Mouse (Mus musculus) intestine, postnatal 0 days (tissue): ENCODE data around the gene Mrtfa. TPM values are rescaled to one million over a fixed set of nuclear protein-coding genes. Genes with fewer than 3 reads are reported as not detected.

ENCODE experiments used
- ATAC-seq: fragments of 200-750 bp; cut with Nextera tagmentation; 2 replicates; pipeline ENCODE4 v1.8.0; 2017; ENCODE audit warnings: mild to moderate bottlenecking, moderate TSS enrichment, moderate library complexity
- H3K27ac ChIP-seq: fragments of 300-500 bp; sonication (generic); 2 replicates; pipeline ENCODE4 v1.5.1; 2014; ENCODE audit warnings: mild to moderate bottlenecking, low read depth, low read length, moderate library complexity
- H3K27me3 ChIP-seq: fragments of 300-500 bp; sonication (generic); replicated peaks from 2 replicates; pipeline ENCODE4 v1.6.1; 2014; ENCODE audit warnings: low read length, mixed read lengths; ENCODE audit not compliant: control insufficient read depth, insufficient read depth
- H3K36me3 ChIP-seq: fragments of 300-500 bp; sonication (generic); 2 replicates; pipeline ENCODE4 v1.6.1; 2014; ENCODE audit warnings: mild to moderate bottlenecking, moderate library complexity; ENCODE audit not compliant: control insufficient read depth, insufficient read depth
- H3K4me1 ChIP-seq: fragments of 300-500 bp; sonication (generic); replicated peaks from 2 replicates; pipeline ENCODE4 v1.6.1; 2014; ENCODE audit warnings: antibody characterized with exemption, low read length, mixed read lengths; ENCODE audit not compliant: control insufficient read depth, insufficient read depth
- H3K4me2 ChIP-seq: fragments of 300-500 bp; sonication (generic); replicated peaks from 2 replicates; pipeline ENCODE4 v1.6.1; 2014; ENCODE audit warnings: low read depth, mild to moderate bottlenecking, moderate library complexity
- H3K4me3 ChIP-seq: fragments of 300-500 bp; sonication (generic); 2 replicates; pipeline ENCODE4 v1.5.1; 2014; ENCODE audit warnings: low read depth, low read length
- H3K9ac ChIP-seq: fragments of 300-500 bp; sonication (generic); 2 replicates; pipeline ENCODE4 v1.6.1; 2014; ENCODE audit warnings: mild to moderate bottlenecking, low read depth, low read length
- H3K9me3 ChIP-seq: fragments of 300-500 bp; sonication (generic); 2 replicates; pipeline ENCODE4 v1.6.1; 2016; ENCODE audit warnings: mixed run types; ENCODE audit not compliant: control insufficient read depth
- CTCF ChIP-seq: sonication (generic); IDR thresholded peaks from 2 replicates; pipeline ENCODE4 v1.5.1; 2016; ENCODE audit warnings: low read depth, mild to moderate bottlenecking, control low read depth, antibody characterized with exemption, moderate library complexity
- WGBS: fragments of 180-500 bp; shearing (Covaris S2); extraction: QIAGEN DNeasy Blood & Tissue Kit; methylation state at CpG from one replicate; pipeline ENCODE4 v1.1.7; 2014; 5-methylcytosine and 5-hydroxymethylcytosine counted together
- polyA plus RNA-seq: library from polyadenylated mRNA; unstranded; fragments of >200 nt; fragmentation: Nextera tagmentation; extraction: Ambion mirVana; gene quantifications from 2 replicates; pipeline ENCODE4 v1.2.1, GENCODE M21; 2015

Mrtfa gene
- polyA plus RNA-seq, 1 experiment from 2014 or later: 9.0 TPM

DNA sequence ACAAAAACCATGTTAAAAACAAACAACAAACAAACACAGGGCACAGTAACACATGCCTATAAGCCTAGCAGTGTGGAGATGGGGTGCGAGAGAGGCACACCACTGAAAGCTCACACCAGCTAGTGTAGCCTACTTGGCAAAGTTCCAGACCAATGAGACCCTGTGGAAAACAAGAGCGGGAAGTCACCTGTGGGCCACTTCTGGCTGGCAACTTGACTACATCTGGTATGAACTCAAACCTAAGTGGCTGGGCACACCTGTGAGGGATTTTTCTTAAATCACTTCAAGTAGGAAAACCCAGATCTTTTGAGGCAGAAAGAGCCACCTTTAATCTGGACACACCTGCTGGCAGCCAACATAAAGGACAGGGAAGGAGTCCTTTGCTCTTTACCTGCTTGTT, 11.0 kb downstream of the Mrtfa start:
- Histone ChIP-seq H3K4me1 (no peaks in the 10 kb centered on the region), H3K27ac (no peak overlapping the region), H3K9me3 (no peaks in the 10 kb centered on the region), H3K4me3 (no peak overlapping the region), H3K9ac (no peak overlapping the region), H3K36me3 (no peaks in the 10 kb centered on the region), H3K4me2 (no peak overlapping the region), H3K27me3 (no peaks in the 10 kb centered on the region)
- WGBS: 75% methylated on average over 2 of the region's 2 CpGs
- no peak for TF ChIP-seq CTCF
- no peak for ATAC-seq

DNA sequence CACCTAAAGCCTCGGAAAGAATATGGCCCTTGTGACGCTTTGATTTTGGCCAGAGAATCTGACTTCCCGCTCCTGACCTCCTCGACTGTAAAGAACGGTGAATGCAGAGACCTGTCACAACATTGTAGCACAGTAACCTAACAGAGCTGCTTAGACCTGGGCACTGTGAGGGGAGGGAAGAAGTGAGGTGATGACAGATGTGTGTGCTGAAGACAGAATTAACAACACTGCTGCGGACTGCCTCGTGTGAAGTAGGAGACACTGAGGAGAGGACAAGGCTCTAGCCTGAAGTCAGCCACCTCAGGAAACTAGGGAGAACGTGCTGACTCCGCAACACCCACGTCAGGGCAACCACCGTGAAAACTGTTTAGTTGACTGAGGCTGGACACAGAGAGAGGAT, 11.9 kb downstream of the Mrtfa start:
- no peaks in the 10 kb centered on the region for H3K36me3 ChIP-seq
- no peak for TF ChIP-seq CTCF
- H3K27ac ChIP-seq: no peak overlapping the region
- WGBS: 78% methylated on average over 11 of the region's 11 CpGs
- no peak for ATAC-seq
- no peaks in the 10 kb centered on the region for H3K27me3 ChIP-seq
- no peak overlapping the region for H3K4me3 ChIP-seq
- H3K4me1 ChIP-seq: 0 out of 2 replicates have a peak, but pooled peaks cover 2% of the 10 kb centered on the region
- H3K9me3 ChIP-seq: no peaks in the 10 kb centered on the region
- no peak overlapping the region for H3K4me2 ChIP-seq
- no peak overlapping the region for H3K9ac ChIP-seq

DNA sequence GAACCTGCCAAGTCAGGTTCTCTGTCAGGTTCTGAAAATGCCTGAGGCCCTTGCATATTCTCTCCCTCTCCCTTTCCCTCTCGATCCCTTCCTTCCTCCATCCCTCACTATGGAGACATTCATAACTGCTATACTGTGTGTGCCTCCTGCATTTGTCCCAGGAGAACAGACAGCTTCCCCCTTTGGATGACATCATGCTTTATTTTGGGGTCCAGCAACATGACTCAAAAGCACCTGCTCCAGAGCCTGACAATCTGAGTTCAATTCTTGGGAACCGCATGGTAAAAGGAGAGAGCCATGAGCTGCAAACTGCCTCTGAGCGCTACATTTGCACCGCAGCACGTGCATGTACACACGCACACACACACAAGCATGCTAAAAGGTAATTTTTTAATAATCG, 12.7 kb downstream of the Mrtfa start:
- Histone ChIP-seq H3K27me3 (no peaks in the 10 kb centered on the region), H3K36me3 (no peaks in the 10 kb centered on the region), H3K9me3 (no peaks in the 10 kb centered on the region), H3K9ac (no peak overlapping the region), H3K4me1 (0 out of 2 replicates have a peak, but pooled peaks cover 2% of the 10 kb centered on the region), H3K27ac (no peak overlapping the region), H3K4me3 (no peak overlapping the region), H3K4me2 (no peak overlapping the region)
- 91% methylated on average over 7 of the region's 7 CpGs for WGBS
- no peak for TF ChIP-seq CTCF
- ATAC-seq: no peak

DNA sequence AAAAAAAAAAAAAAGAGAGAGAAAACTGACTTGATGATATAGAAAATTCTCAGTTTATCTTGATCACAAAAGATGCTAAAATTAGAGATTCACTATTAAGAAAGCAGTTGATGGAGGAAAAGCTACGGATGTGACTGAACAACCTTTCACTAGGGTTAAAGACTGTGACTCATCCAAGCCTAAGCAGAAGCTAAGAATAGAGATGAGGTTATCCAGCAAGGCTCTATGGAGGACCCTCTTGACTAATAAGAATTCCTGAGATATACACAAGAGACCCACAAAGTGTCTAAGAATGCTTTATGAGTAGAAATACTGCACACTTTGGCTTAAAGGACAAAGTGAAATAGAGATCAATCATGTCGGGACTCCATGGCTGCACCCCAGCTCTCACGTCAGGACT, 14.9 kb downstream of the Mrtfa start:
- no peak overlapping the region for H3K4me2 ChIP-seq
- H3K36me3 ChIP-seq: no peaks in the 10 kb centered on the region
- no peak overlapping the region for H3K9ac ChIP-seq
- WGBS: 80% methylated on average over 3 of the region's 3 CpGs
- 0 out of 2 replicates have a peak, but pooled peaks cover 2% of the 10 kb centered on the region for H3K4me1 ChIP-seq
- H3K27ac ChIP-seq: no peak overlapping the region
- no peak for ATAC-seq
- TF ChIP-seq CTCF: no peak
- no peaks in the 10 kb centered on the region for H3K27me3 ChIP-seq
- no peaks in the 10 kb centered on the region for H3K9me3 ChIP-seq
- no peak overlapping the region for H3K4me3 ChIP-seq

DNA sequence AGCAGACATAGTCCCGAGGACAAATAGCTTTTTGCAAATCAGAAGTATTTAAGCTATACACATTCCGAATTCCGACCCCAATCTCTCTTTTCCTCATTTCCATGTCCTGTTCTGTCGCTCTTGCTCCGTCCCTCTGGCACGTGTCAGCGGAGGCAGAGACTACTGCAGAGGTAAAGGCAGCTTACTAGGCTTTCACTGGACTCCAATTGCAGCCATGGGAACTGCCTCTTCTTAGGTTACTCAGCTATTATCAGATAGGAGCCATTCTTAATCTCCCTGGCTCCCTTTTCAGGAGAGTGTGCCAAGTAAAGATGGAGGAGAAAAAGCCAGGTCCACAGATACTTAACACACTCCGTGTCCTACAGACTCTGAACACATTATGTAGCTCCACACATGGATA, 18.3 kb downstream of the Mrtfa start:
- 93% methylated on average over 8 of the region's 8 CpGs for WGBS
- no peak overlapping the region for H3K4me2 ChIP-seq
- H3K36me3 ChIP-seq: no peaks in the 10 kb centered on the region
- H3K9ac ChIP-seq: no peak overlapping the region
- H3K4me3 ChIP-seq: no peak overlapping the region
- TF ChIP-seq CTCF: no peak
- no peak overlapping the region for H3K27ac ChIP-seq
- no peaks in the 10 kb centered on the region for H3K9me3 ChIP-seq
- no peaks in the 10 kb centered on the region for H3K27me3 ChIP-seq
- no peak for ATAC-seq
- H3K4me1 ChIP-seq: 0 out of 2 replicates have a peak, but pooled peaks cover 2% of the 10 kb centered on the region

DNA sequence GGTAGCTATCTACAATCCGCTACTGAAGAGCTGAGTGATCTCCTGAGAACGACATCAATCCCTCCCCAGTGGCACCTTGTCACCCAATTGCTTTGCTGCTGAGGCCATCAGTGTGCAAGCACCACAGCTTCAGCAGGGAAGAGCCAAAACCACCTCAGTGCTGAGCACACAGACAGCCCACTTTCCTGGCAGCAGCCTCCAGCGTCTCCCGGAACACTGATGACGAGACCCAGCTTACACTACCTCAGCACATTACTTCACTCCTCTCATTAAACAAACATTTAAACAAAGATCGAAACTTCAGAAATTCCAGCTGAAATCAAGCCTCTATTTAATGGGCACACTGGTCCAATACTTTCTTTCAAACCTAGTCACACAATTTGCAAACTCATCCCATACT, 21.8 kb downstream of the Mrtfa start:
- no peak overlapping the region for H3K4me2 ChIP-seq
- no peak overlapping the region for H3K4me3 ChIP-seq
- H3K4me1 ChIP-seq: no peaks in the 10 kb centered on the region
- no peaks in the 10 kb centered on the region for H3K9me3 ChIP-seq
- no peaks in the 10 kb centered on the region for H3K27me3 ChIP-seq
- 49% methylated on average over 6 of the region's 6 CpGs for WGBS
- no peak overlapping the region for H3K27ac ChIP-seq
- H3K9ac ChIP-seq: no peak overlapping the region
- no peak for ATAC-seq
- H3K36me3 ChIP-seq: no peaks in the 10 kb centered on the region
- TF ChIP-seq CTCF: no peak

DNA sequence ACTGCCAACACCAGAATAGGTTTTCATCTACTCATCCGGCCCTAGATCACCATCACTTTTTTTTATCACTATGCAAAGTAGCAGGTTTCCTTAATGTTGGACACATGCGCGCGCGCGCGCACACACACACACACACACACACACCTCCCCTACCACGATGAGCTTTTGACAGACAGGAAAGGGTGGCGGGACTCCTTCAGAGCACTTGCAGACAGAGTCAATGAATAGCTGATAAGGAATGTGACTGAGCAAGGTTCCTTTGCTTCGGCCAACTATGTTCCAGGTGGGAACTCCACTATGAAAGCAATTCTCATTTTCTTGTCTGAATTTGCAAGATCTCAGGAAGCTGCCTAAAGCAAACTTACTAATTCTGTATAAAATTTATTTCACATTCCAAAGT, 22.7 kb downstream of the Mrtfa start:
- no peak for TF ChIP-seq CTCF
- no peak overlapping the region for H3K4me2 ChIP-seq
- no peak for ATAC-seq
- H3K36me3 ChIP-seq: no peaks in the 10 kb centered on the region
- H3K9ac ChIP-seq: no peak overlapping the region
- no peak overlapping the region for H3K27ac ChIP-seq
- no peaks in the 10 kb centered on the region for H3K4me1 ChIP-seq
- H3K27me3 ChIP-seq: no peaks in the 10 kb centered on the region
- WGBS: 69% methylated on average over 10 of the region's 10 CpGs
- H3K9me3 ChIP-seq: no peaks in the 10 kb centered on the region
- no peak overlapping the region for H3K4me3 ChIP-seq
